Mouse (Mus musculus) R1 (cell line): ENCODE data around the gene Ltbr.

Source experiments
- DNase-seq: peaks from one replicate; pipeline ENCODE4 v3.0.0-alpha.2; 2018; ENCODE audit warnings: low read depth, low spot score

Ltbr gene

GRCm38 (mm10) chr6:125345625-125346024, 31.9 kb upstream of the Ltbr start:
- no peak for DNase-seq

GRCm38 (mm10) chr6:125344866-125345265, 31.2 kb upstream of the Ltbr start:
- no peak for DNase-seq

GRCm38 (mm10) chr6:125344084-125344483, 30.4 kb upstream of the Ltbr start:
- DNase-seq = no peak

GRCm38 (mm10) chr6:125342198-125342597, 28.5 kb upstream of the Ltbr start:
- DNase-seq = no peak

- no peak for DNase-seq
Measured at GRCm38 (mm10) chr6:125340244-125340643, 26.6 kb upstream of the Ltbr start.

GRCm38 (mm10) chr6:125338791-125339660, 25.3 kb upstream of the Ltbr start:
- DNase-seq = no peak

- DNase-seq = no peak
Measured at GRCm38 (mm10) chr6:125334356-125334755, 20.7 kb upstream of the Ltbr start.

GRCm38 (mm10) chr6:125333112-125333899, 19.6 kb upstream of the Ltbr start:
- DNase-seq = no peak

GRCm38 (mm10) chr6:125330626-125331326, 17.1 kb upstream of the Ltbr start:
- DNase-seq = peak; percentile 73

- peak; percentile 40 for DNase-seq
Measured at GRCm38 (mm10) chr6:125328243-125328642, 14.6 kb upstream of the Ltbr start.

- no peak for DNase-seq
Measured at GRCm38 (mm10) chr6:125325337-125325736, 11.7 kb upstream of the Ltbr start.

- DNase-seq = no peak
Measured at GRCm38 (mm10) chr6:125323547-125323946, 9.9 kb upstream of the Ltbr start.

- no peak for DNase-seq
Measured at GRCm38 (mm10) chr6:125322794-125323193, 9.1 kb upstream of the Ltbr start.

GRCm38 (mm10) chr6:125321114-125321855, 7.6 kb upstream of the Ltbr start:
- no peak for DNase-seq

- DNase-seq = no peak
Measured at GRCm38 (mm10) chr6:125320323-125320722, 6.6 kb upstream of the Ltbr start, which contains the start of gene Scnn1a. Gene Scnn1a, plus strand, starts transcription at chr6:125320659.

- DNase-seq = no peak
Measured at GRCm38 (mm10) chr6:125319919-125320296, 6.2 kb upstream of the Ltbr start.

- DNase-seq = no peak
Measured at GRCm38 (mm10) chr6:125318981-125319918, 5.6 kb upstream of the Ltbr start.

GRCm38 (mm10) chr6:125317077-125317476, 3.4 kb upstream of the Ltbr start:
- DNase-seq = no peak

- no peak for DNase-seq
Measured at GRCm38 (mm10) chr6:125314746-125315145, 1.1 kb upstream of the Ltbr start.

- no peak for DNase-seq
Measured at GRCm38 (mm10) chr6:125314231-125314563, 512 bp upstream of the Ltbr start.
